Mouse (Mus musculus) liver, embryonic 15.5 days (tissue): ENCODE data around the gene Macf1. TPM values are rescaled to one million over a fixed set of nuclear protein-coding genes. Genes with fewer than 3 reads are reported as not detected.
"Not testable (repeated sequence)": the region's sequence is repeated elsewhere in the genome, so short reads cannot be mapped to it uniquely, and the experiment has no call there.

ENCODE experiments used
- ATAC-seq: fragments of 200-750 bp; cut with Nextera tagmentation; 2 replicates; pipeline ENCODE4 v1.8.0; 2017; ENCODE audit warnings: moderate number of reproducible peaks, mild to moderate bottlenecking, moderate library complexity; ENCODE audit not compliant: insufficient read depth
- H3K27ac ChIP-seq: fragments of 300-500 bp; sonication (generic); replicated peaks from 2 replicates; pipeline ENCODE4 v1.5.1; 2015; ENCODE audit warnings: mild to moderate bottlenecking, inconsistent platforms
- H3K27me3 ChIP-seq: fragments of 300-500 bp; sonication (generic); 2 replicates; pipeline ENCODE4 v1.6.1; 2015; ENCODE audit warnings: mild to moderate bottlenecking, inconsistent platforms
- H3K36me3 ChIP-seq: fragments of 300-500 bp; sonication (generic); replicated peaks from 2 replicates; pipeline ENCODE4 v1.6.1; 2015; ENCODE audit warnings: moderate library complexity, mild to moderate bottlenecking, inconsistent platforms
- H3K4me1 ChIP-seq: fragments of 300-500 bp; sonication (generic); replicated peaks from 2 replicates; pipeline ENCODE4 v1.6.1; 2015; ENCODE audit warnings: inconsistent platforms
- H3K4me2 ChIP-seq: fragments of 300-500 bp; sonication (generic); 2 replicates; pipeline ENCODE4 v1.6.1; 2015; ENCODE audit warnings: moderate library complexity, mild to moderate bottlenecking, inconsistent platforms
- H3K4me3 ChIP-seq: fragments of 300-500 bp; sonication (generic); replicated peaks from 2 replicates; pipeline ENCODE4 v1.5.1; 2015; ENCODE audit warnings: mild to moderate bottlenecking, inconsistent platforms
- H3K9ac ChIP-seq: fragments of 300-500 bp; sonication (generic); 2 replicates; pipeline ENCODE4 v1.6.1; 2015; ENCODE audit warnings: moderate library complexity, mild to moderate bottlenecking, inconsistent platforms
- H3K9me3 ChIP-seq: fragments of 300-500 bp; sonication (generic); replicated peaks from 2 replicates; pipeline ENCODE4 v1.6.1; 2016; ENCODE audit warnings: inconsistent platforms
- WGBS: fragments of 180-500 bp; shearing (Covaris S2); methylation state at CpG from one replicate; pipeline ENCODE4 v1.1.7; 2015; ENCODE audit warnings: mixed read lengths; ENCODE audit not compliant: insufficient replicate concordance; 5-methylcytosine and 5-hydroxymethylcytosine counted together
- polyA plus RNA-seq: library from polyadenylated mRNA; unstranded; fragments of >200 nt; fragmentation: Nextera tagmentation; extraction: Ambion mirVana; gene quantifications from 2 replicates; pipeline ENCODE4 v1.2.1, GENCODE M21; 2015

Gene Macf1
- polyA plus RNA-seq, 1 experiment from 2014 or later: 8.4 TPM

GRCm38 (mm10) chr4:123633874-123634273 is 50.3 kb downstream of the Macf1 start:
- Histone ChIP-seq H3K9me3 (no peaks in the 10 kb centered on the region), H3K36me3 (no peaks in the 10 kb centered on the region), H3K9ac (no peak overlapping the region), H3K27ac (0 out of 2 replicates have a peak overlapping the region, but pooled peaks have one; percentile 7), H3K4me2 (no peak overlapping the region), H3K4me3 (no peak overlapping the region), H3K4me1 (peaks cover 14% of the 10 kb centered on the region), H3K27me3 (no peaks in the 10 kb centered on the region)
- 56% methylated on average over 4 of the region's 4 CpGs for WGBS
- 0 out of 2 replicates have a peak, but pooled peaks have one; percentile 30 for ATAC-seq

GRCm38 (mm10) chr4:123633370-123633769 is 50.8 kb downstream of the Macf1 start:
- H3K4me3 ChIP-seq: no peak overlapping the region
- no peaks in the 10 kb centered on the region for H3K27me3 ChIP-seq
- no peaks in the 10 kb centered on the region for H3K9me3 ChIP-seq
- H3K4me2 ChIP-seq: no peak overlapping the region
- H3K9ac ChIP-seq: no peak overlapping the region
- 0 out of 2 replicates have a peak overlapping the region, but pooled peaks have one; percentile 7 for H3K27ac ChIP-seq
- peaks cover 14% of the 10 kb centered on the region for H3K4me1 ChIP-seq
- WGBS: 11% methylated on average over 3 of the region's 3 CpGs
- H3K36me3 ChIP-seq: no peaks in the 10 kb centered on the region
- ATAC-seq: peak; percentile 65

- H3K4me2 ChIP-seq, H3K27me3 ChIP-seq, H3K9ac ChIP-seq, H3K27ac ChIP-seq, H3K9me3 ChIP-seq, H3K36me3 ChIP-seq, H3K4me3 ChIP-seq, ATAC-seq: not testable (repeated sequence)
- H3K4me1 ChIP-seq: peaks cover 14% of the 10 kb centered on the region
- WGBS: 56% methylated on average over 5 of the region's 6 CpGs
Observed at GRCm38 (mm10) chr4:123632116-123632515, 52.0 kb downstream of the Macf1 start.

GRCm38 (mm10) chr4:123631654-123632053 is 52.5 kb downstream of the Macf1 start:
- 64% methylated on average over 3 of the region's 3 CpGs for WGBS
- Histone ChIP-seq H3K4me2 (no peak overlapping the region), H3K9ac (no peak overlapping the region), H3K4me3 (no peak overlapping the region), H3K27me3 (no peaks in the 10 kb centered on the region), H3K27ac (no peak overlapping the region), H3K36me3 (no peaks in the 10 kb centered on the region), H3K4me1 (peaks cover 14% of the 10 kb centered on the region), H3K9me3 (no peaks in the 10 kb centered on the region)
- ATAC-seq: no peak

- no peak overlapping the region for H3K27ac ChIP-seq
- peaks cover 34% of the 10 kb centered on the region for H3K4me1 ChIP-seq
- H3K4me2 ChIP-seq: no peak overlapping the region
- H3K4me3 ChIP-seq: no peak overlapping the region
- H3K27me3 ChIP-seq: no peaks in the 10 kb centered on the region
- H3K9me3 ChIP-seq: no peaks in the 10 kb centered on the region
- H3K9ac ChIP-seq: no peak overlapping the region
- no peak for ATAC-seq
- WGBS: 70% methylated on average over 5 of the region's 5 CpGs
- no peaks in the 10 kb centered on the region for H3K36me3 ChIP-seq
Observed at GRCm38 (mm10) chr4:123627683-123628082, 56.5 kb downstream of the Macf1 start.

GRCm38 (mm10) chr4:123625332-123626072 is 58.7 kb downstream of the Macf1 start:
- Histone ChIP-seq H3K4me3 (no peak overlapping the region), H3K4me2 (peak overlapping the region; percentile 16), H3K27me3 (no peaks in the 10 kb centered on the region), H3K27ac (no peak overlapping the region), H3K9me3 (no peaks in the 10 kb centered on the region), H3K9ac (no peak overlapping the region), H3K4me1 (peaks cover 26% of the 10 kb centered on the region), H3K36me3 (no peaks in the 10 kb centered on the region)
- peak; percentile 71 for ATAC-seq
- 59% methylated on average over 6 of the region's 6 CpGs for WGBS

- no peak overlapping the region for H3K4me3 ChIP-seq
- H3K36me3 ChIP-seq: no peaks in the 10 kb centered on the region
- H3K9me3 ChIP-seq: no peaks in the 10 kb centered on the region
- 34% methylated on average over 5 of the region's 5 CpGs for WGBS
- no peak for ATAC-seq
- H3K4me1 ChIP-seq: peaks cover 26% of the 10 kb centered on the region
- H3K4me2 ChIP-seq: no peak overlapping the region
- no peaks in the 10 kb centered on the region for H3K27me3 ChIP-seq
- no peak overlapping the region for H3K9ac ChIP-seq
- no peak overlapping the region for H3K27ac ChIP-seq
Observed at GRCm38 (mm10) chr4:123624438-123624837, 59.7 kb downstream of the Macf1 start.

GRCm38 (mm10) chr4:123623742-123624151 is 60.4 kb downstream of the Macf1 start:
- Histone ChIP-seq H3K4me3 (no peak overlapping the region), H3K9ac (no peak overlapping the region), H3K27me3 (no peaks in the 10 kb centered on the region), H3K36me3 (no peaks in the 10 kb centered on the region), H3K27ac (no peak overlapping the region), H3K4me2 (no peak overlapping the region), H3K4me1 (peaks cover 26% of the 10 kb centered on the region), H3K9me3 (no peaks in the 10 kb centered on the region)
- 75% methylated on average over 5 of the region's 5 CpGs for WGBS
- no peak for ATAC-seq

GRCm38 (mm10) chr4:123621732-123622131 is 62.4 kb downstream of the Macf1 start:
- no peaks in the 10 kb centered on the region for H3K9me3 ChIP-seq
- ATAC-seq: no peak
- H3K4me3 ChIP-seq: no peak overlapping the region
- peaks cover 38% of the 10 kb centered on the region for H3K4me1 ChIP-seq
- H3K27ac ChIP-seq: no peak overlapping the region
- no peak overlapping the region for H3K9ac ChIP-seq
- H3K4me2 ChIP-seq: no peak overlapping the region
- H3K36me3 ChIP-seq: no peaks in the 10 kb centered on the region
- H3K27me3 ChIP-seq: no peaks in the 10 kb centered on the region

GRCm38 (mm10) chr4:123617727-123618389 is 66.3 kb downstream of the Macf1 start:
- no peak overlapping the region for H3K27ac ChIP-seq
- no peak overlapping the region for H3K4me3 ChIP-seq
- ATAC-seq: no peak
- no peaks in the 10 kb centered on the region for H3K36me3 ChIP-seq
- H3K9ac ChIP-seq: no peak overlapping the region
- WGBS: 72% methylated on average over 5 of the region's 5 CpGs
- no peaks in the 10 kb centered on the region for H3K9me3 ChIP-seq
- peaks cover 28% of the 10 kb centered on the region for H3K4me1 ChIP-seq
- H3K4me2 ChIP-seq: no peak overlapping the region
- H3K27me3 ChIP-seq: no peaks in the 10 kb centered on the region

GRCm38 (mm10) chr4:123616971-123617370 is 67.2 kb downstream of the Macf1 start:
- WGBS: 70% methylated on average over 4 of the region's 4 CpGs
- Histone ChIP-seq H3K4me2 (no peak overlapping the region), H3K36me3 (no peaks in the 10 kb centered on the region), H3K9ac (no peak overlapping the region), H3K27ac (no peak overlapping the region), H3K4me3 (no peak overlapping the region), H3K9me3 (no peaks in the 10 kb centered on the region), H3K4me1 (peaks cover 32% of the 10 kb centered on the region), H3K27me3 (no peaks in the 10 kb centered on the region)
- no peak for ATAC-seq
